ENCODE assay signal across 13 mouse cellular contexts in genomic region chr19:6449841-6450240, GRCm38 (mm10). TPM values are rescaled to one million over a fixed set of nuclear protein-coding genes. Genes with fewer than 3 reads are reported as not detected.
"Had no signal": no experiment of that assay in that cellular context is flagged by ENCODE, and none has a peak within 500 bp of the region (broad histone marks: within the 10 kb centered on the region; RNA-seq: fewer than 3 reads in every experiment).

No protein-coding gene starts in this region.

- ATAC-seq: inflammation-experienced regulatory T-cells, adult 6 months; intestine, postnatal 0 days had no signal

- H3K27me3 ChIP-seq: neural tube, embryonic 13.5 days had no signal

- H3K4me3 ChIP-seq: limb, embryonic 12.5 days; neural tube, embryonic 13.5 days had no signal

- H3K9me3 ChIP-seq: limb, embryonic 12.5 days; neural tube, embryonic 13.5 days had no signal

- H3K27ac ChIP-seq: limb, embryonic 12.5 days; liver, embryonic 14.5 days; neural tube, embryonic 13.5 days had no signal

- H3K36me3 ChIP-seq: limb, embryonic 12.5 days had no signal

- H3K9ac ChIP-seq: limb, embryonic 12.5 days; liver, embryonic 14.5 days; neural tube, embryonic 13.5 days had no signal

- H3K4me2 ChIP-seq: limb, embryonic 12.5 days; neural tube, embryonic 13.5 days had no signal

- DNase-seq: kidney, adult 8-10 months; kidney, postnatal 36 days; lung, adult 18-20 months; right cerebral cortex, adult 18-20 months; right cerebral cortex, postnatal 25 days; thymus, postnatal 36 days had no signal

RNA-seq across cellular contexts. Expression of gene Nrxn2, which starts 31.3 kb away (rescaled TPM):
- total RNA-seq: megakaryocyte-erythroid progenitor cell, adult 5-6 weeks; monocyte, adult 5-6 weeks had no signal
